Mouse (Mus musculus) T-helper 1 cell (primary cell): ENCODE results near the gene Fkbp7.

Source experiments
- in situ Hi-C: fragments of 300-600 bp; cut with MboI, MseI; formaldehyde crosslinking; loops from one replicate; pipeline ENCODE4 v1.15.1; 2025; ENCODE audit warnings: high pct_unique_total_duplicates

Fkbp7 gene

GRCm38 (mm10) chr2:76672966-76673392 is at the start of gene Fkbp7:
Gene Fkbp7 (minus strand): TSS chr2:76673116.
- in situ Hi-C loops, result loop anchor here (5.0 kb wide), 1 partner anchor 594 kb away; no protein-coding TSS in a partner anchor

GRCm38 (mm10) chr2:76719650-76720049 is 46.7 kb upstream of the Fkbp7 start:
- in situ Hi-C loops, result no loop called here

GRCm38 (mm10) chr2:76714984-76715383 is 42.1 kb upstream of the Fkbp7 start:
- in situ Hi-C loops, result no loop called here

- in situ Hi-C loops, result no loop called here
Observed at GRCm38 (mm10) chr2:76708512-76708911, 35.6 kb upstream of the Fkbp7 start.

GRCm38 (mm10) chr2:76705655-76706054 is 32.7 kb upstream of the Fkbp7 start:
- in situ Hi-C loops, result no loop called here

- in situ Hi-C loops, result no loop called here
Observed at GRCm38 (mm10) chr2:76702751-76703150, 29.8 kb upstream of the Fkbp7 start.

- in situ Hi-C loops, result no loop called here
Observed at GRCm38 (mm10) chr2:76702188-76702587, 29.3 kb upstream of the Fkbp7 start.

GRCm38 (mm10) chr2:76695290-76695689 is 22.4 kb upstream of the Fkbp7 start:
- in situ Hi-C loops, result loop anchor here (10.0 kb wide), 1 partner anchor 1640 kb away; no protein-coding TSS in a partner anchor

GRCm38 (mm10) chr2:76693765-76694164 is 20.8 kb upstream of the Fkbp7 start:
- in situ Hi-C loops, result loop anchor here (10.0 kb wide), 1 partner anchor 1639 kb away; no protein-coding TSS in a partner anchor

- in situ Hi-C loops, result loop anchor here (10.0 kb wide), 1 partner anchor 1636 kb away; no protein-coding TSS in a partner anchor
Observed at GRCm38 (mm10) chr2:76690436-76691204, 17.7 kb upstream of the Fkbp7 start.

GRCm38 (mm10) chr2:76688162-76688561 is 15.2 kb upstream of the Fkbp7 start:
- in situ Hi-C loops, result loop anchor here (10.0 kb wide), 2 partner anchors 1247 to 1403 kb away; no protein-coding TSS in a partner anchor

- in situ Hi-C loops, result loop anchor here (10.0 kb wide), 2 partner anchors 1247 to 1403 kb away; no protein-coding TSS in a partner anchor
Observed at GRCm38 (mm10) chr2:76687608-76688007, 14.7 kb upstream of the Fkbp7 start.

GRCm38 (mm10) chr2:76686986-76687385 is 14.1 kb upstream of the Fkbp7 start:
- in situ Hi-C loops, result loop anchor here (10.0 kb wide), 2 partner anchors 1248 to 1402 kb away; no protein-coding TSS in a partner anchor

GRCm38 (mm10) chr2:76682301-76682700 is 9.4 kb upstream of the Fkbp7 start:
- in situ Hi-C loops, result loop anchor here (10.0 kb wide), 2 partner anchors 1252 to 1398 kb away; no protein-coding TSS in a partner anchor

GRCm38 (mm10) chr2:76676401-76677226 is 3.7 kb upstream of the Fkbp7 start:
- in situ Hi-C loops, result no loop called here

- in situ Hi-C loops, result no loop called here
Observed at GRCm38 (mm10) chr2:76675949-76676348, 3.0 kb upstream of the Fkbp7 start.

GRCm38 (mm10) chr2:76675451-76675850 is 2.5 kb upstream of the Fkbp7 start:
- in situ Hi-C loops, result no loop called here

- in situ Hi-C loops, result loop anchor here (5.0 kb wide), 1 partner anchor 592 kb away; no protein-coding TSS in a partner anchor
Observed at GRCm38 (mm10) chr2:76674725-76675427, 2.0 kb upstream of the Fkbp7 start, which contains the start of gene Plekha3. Gene Plekha3 (plus strand): TSS chr2:76675281.

- in situ Hi-C loops, result loop anchor here (5.0 kb wide), 1 partner anchor 594 kb away; no protein-coding TSS in a partner anchor
Observed at GRCm38 (mm10) chr2:76673472-76674081, 661 bp upstream of the Fkbp7 start.

GRCm38 (mm10) chr2:76672134-76672745 is 676 bp downstream of the Fkbp7 start:
- in situ Hi-C loops, result loop anchor here (5.0 kb wide), 1 partner anchor 595 kb away; no protein-coding TSS in a partner anchor
